Mouse (Mus musculus) T-helper 17 cell (primary cell): ENCODE measurements around the gene Gm11733.
"Not testable (repeated sequence)": the region's sequence is repeated elsewhere in the genome, so short reads cannot be mapped to it uniquely, and the experiment has no call there.

Experiments
- in situ Hi-C, 2 experiments: fragments of 300-600 bp; cut with MboI, MseI; formaldehyde crosslinking; loops; 1 replicate in 1 of 2; 2 replicates in 1 of 2; pipeline ENCODE4 v1.15.1; 2025; ENCODE audit warnings: high pct_unique_total_duplicates in 2 of 2

Gm11733 gene

GRCm38 (mm10) chr11:117484198-117484597, at the start of gene Gm11733:
TSS of gene Gm11733 (plus strand) at chr11:117484368.
- in situ Hi-C loops, result no loop called here

GRCm38 (mm10) chr11:117436401-117437109, 47.6 kb upstream of the Gm11733 start:
- in situ Hi-C loops, result no loop called here

- in situ Hi-C loops, result no loop called here
Observed at GRCm38 (mm10) chr11:117437110-117437490, 47.1 kb upstream of the Gm11733 start.

- in situ Hi-C loops, result no loop called here
Observed at GRCm38 (mm10) chr11:117438363-117438762, 45.8 kb upstream of the Gm11733 start.

GRCm38 (mm10) chr11:117440865-117441425, 43.2 kb upstream of the Gm11733 start:
- in situ Hi-C loops, result no loop called here

- in situ Hi-C loops, result no loop called here
Observed at GRCm38 (mm10) chr11:117444090-117444489, 40.1 kb upstream of the Gm11733 start.

- in situ Hi-C loops, result no loop called here
Observed at GRCm38 (mm10) chr11:117445707-117446106, 38.5 kb upstream of the Gm11733 start.

GRCm38 (mm10) chr11:117454086-117454485, 30.1 kb upstream of the Gm11733 start:
- in situ Hi-C loops, result no loop called here

GRCm38 (mm10) chr11:117459148-117459547, 25.0 kb upstream of the Gm11733 start:
- in situ Hi-C loops, result no loop called here

GRCm38 (mm10) chr11:117462202-117462864, 21.8 kb upstream of the Gm11733 start:
- in situ Hi-C loops, result no loop called here

GRCm38 (mm10) chr11:117463416-117463815, 20.8 kb upstream of the Gm11733 start:
- in situ Hi-C loops, result not testable (repeated sequence)

GRCm38 (mm10) chr11:117466292-117466691, 17.9 kb upstream of the Gm11733 start:
- in situ Hi-C loops, result no loop called here

- in situ Hi-C loops, result no loop called here
Observed at GRCm38 (mm10) chr11:117466911-117467310, 17.3 kb upstream of the Gm11733 start.

- in situ Hi-C loops, result no loop called here
Observed at GRCm38 (mm10) chr11:117468585-117469363, 15.4 kb upstream of the Gm11733 start.

GRCm38 (mm10) chr11:117469724-117470123, 14.4 kb upstream of the Gm11733 start:
- in situ Hi-C loops, result no loop called here

- in situ Hi-C loops, result no loop called here
Observed at GRCm38 (mm10) chr11:117470586-117471195, 13.5 kb upstream of the Gm11733 start.

GRCm38 (mm10) chr11:117471625-117472283, 12.4 kb upstream of the Gm11733 start:
- in situ Hi-C loops, result no loop called here

GRCm38 (mm10) chr11:117472885-117473284, 11.3 kb upstream of the Gm11733 start:
- in situ Hi-C loops, result no loop called here

- in situ Hi-C loops, result no loop called here
Observed at GRCm38 (mm10) chr11:117475204-117475603, 9.0 kb upstream of the Gm11733 start.

GRCm38 (mm10) chr11:117475669-117476068, 8.5 kb upstream of the Gm11733 start:
- in situ Hi-C loops, result no loop called here

- in situ Hi-C loops, result no loop called here
Observed at GRCm38 (mm10) chr11:117476554-117477107, 7.5 kb upstream of the Gm11733 start.
